Mouse (Mus musculus) left cerebral cortex, postnatal 25 days (tissue): ENCODE measurements around the gene Lrrc3. TPM values are rescaled to one million over a fixed set of nuclear protein-coding genes. Genes with fewer than 3 reads are reported as not detected.
"Not testable (repeated sequence)": the region's sequence is repeated elsewhere in the genome, so short reads cannot be mapped to it uniquely, and the experiment has no call there.

Experiments
- DNase-seq, 2 experiments: peaks; one replicate each; pipeline ENCODE4 v3.0.0; 2022; ENCODE audit warnings: low spot score in 2 of 2, mixed read lengths in 1 of 2
- intact Hi-C: fragments of 180-260 bp; cut with DNase I; formaldehyde crosslinking; loops from one replicate; pipeline ENCODE4 v1.15.1; 2025
- total RNA-seq, 2 experiments: library from RNA; stranded (reverse); gene quantifications; 2 replicates each; pipeline ENCODE4 v1.2.3; 2021

Lrrc3 gene
- 10 to 100 TPM; 13.2 to 13.6 TPM for total RNA-seq

- DNase-seq: peak; percentile 56 to 62
- intact Hi-C loops: no loop called here
Measured at GRCm38 (mm10) chr10:77902211-77902893, at the start of gene Lrrc3. Gene Lrrc3, minus strand, starts transcription at chr10:77902536.

- DNase-seq, intact Hi-C loops: not testable (repeated sequence)
Measured at GRCm38 (mm10) chr10:77950468-77950867, 48.1 kb upstream of the Lrrc3 start.

- DNase-seq: peak in 1 of 2 experiments; percentile 42
- intact Hi-C loops: loop anchor here (5.0 kb wide), 1 partner anchor 212 kb away; the partner anchor contains the start of gene Gm10100
Measured at GRCm38 (mm10) chr10:77939685-77940084, 37.3 kb upstream of the Lrrc3 start.

- intact Hi-C loops: no loop called here
- peak in 1 of 2 experiments; percentile 42 for DNase-seq
Measured at GRCm38 (mm10) chr10:77927375-77927774, 25.0 kb upstream of the Lrrc3 start.

GRCm38 (mm10) chr10:77926140-77926539, 23.8 kb upstream of the Lrrc3 start:
- DNase-seq: peak; percentile 36 to 52
- intact Hi-C loops: no loop called here

GRCm38 (mm10) chr10:77922681-77923080, 20.3 kb upstream of the Lrrc3 start:
- peak; percentile 28 to 44 for DNase-seq
- intact Hi-C loops: no loop called here

GRCm38 (mm10) chr10:77921009-77921408, 18.7 kb upstream of the Lrrc3 start:
- intact Hi-C loops: no loop called here

GRCm38 (mm10) chr10:77916636-77917335, 14.4 kb upstream of the Lrrc3 start:
- intact Hi-C loops: no loop called here
- peak in 1 of 2 experiments; percentile 20 for DNase-seq

More at GRCm38 (mm10) chr10:77921009-77921408, 18.7 kb upstream of the Lrrc3 start:
- DNase-seq: peak; percentile 28 to 65

- intact Hi-C loops: no loop called here
- no peak for DNase-seq
Measured at GRCm38 (mm10) chr10:77913292-77913691, 11.0 kb upstream of the Lrrc3 start.

- no peak for DNase-seq
- intact Hi-C loops: no loop called here
Measured at GRCm38 (mm10) chr10:77912605-77913004, 10.3 kb upstream of the Lrrc3 start.

- intact Hi-C loops: no loop called here
Measured at GRCm38 (mm10) chr10:77902894-77903715, 769 bp upstream of the Lrrc3 start.

GRCm38 (mm10) chr10:77901871-77902210, 495 bp downstream of the Lrrc3 start:
- intact Hi-C loops: no loop called here

More at GRCm38 (mm10) chr10:77902894-77903715, 769 bp upstream of the Lrrc3 start:
- DNase-seq: peak; percentile 76 to 84

GRCm38 (mm10) chr10:77900903-77901818, 1.2 kb downstream of the Lrrc3 start:
- intact Hi-C loops: no loop called here
- no peak for DNase-seq

More at GRCm38 (mm10) chr10:77901871-77902210, 495 bp downstream of the Lrrc3 start:
- no peak for DNase-seq

GRCm38 (mm10) chr10:77900126-77900525, 2.2 kb downstream of the Lrrc3 start:
- DNase-seq: no peak
- intact Hi-C loops: no loop called here

- intact Hi-C loops: no loop called here
- DNase-seq: no peak
Measured at GRCm38 (mm10) chr10:77895562-77895961, 6.8 kb downstream of the Lrrc3 start.

GRCm38 (mm10) chr10:77890987-77891565, 11.3 kb downstream of the Lrrc3 start:
- intact Hi-C loops: loop anchor here (5.0 kb wide), 1 partner anchor 324 kb away; no protein-coding TSS in a partner anchor
- no peak for DNase-seq

- DNase-seq: no peak
- intact Hi-C loops: no loop called here
Measured at GRCm38 (mm10) chr10:77886007-77886747, 16.2 kb downstream of the Lrrc3 start.

- no peak for DNase-seq
- intact Hi-C loops: no loop called here
Measured at GRCm38 (mm10) chr10:77882553-77882952, 19.8 kb downstream of the Lrrc3 start.
